Mouse (Mus musculus): ENCODE results near the gene 4930470P17Rik.

Gene 4930470P17Rik

DNA sequence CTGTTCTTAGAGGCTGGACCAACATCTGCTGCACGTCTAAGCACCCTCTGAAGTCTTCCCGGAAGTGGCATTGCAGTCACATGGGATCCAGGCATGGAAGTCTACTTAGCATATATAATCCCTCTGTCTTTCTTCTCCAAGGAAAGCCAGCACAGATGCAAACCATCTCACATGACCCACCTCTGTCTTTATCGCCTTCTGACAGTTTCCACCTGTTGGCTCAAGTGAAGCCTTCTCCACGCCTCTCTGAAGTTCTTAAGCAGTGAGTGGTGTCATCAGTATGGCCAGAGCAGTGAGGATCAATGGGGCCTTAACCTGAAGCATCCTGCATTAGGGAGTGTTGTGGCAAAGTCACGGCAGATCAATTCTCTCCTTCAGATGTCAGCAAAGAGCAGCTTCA, 23.2 kb downstream of the 4930470P17Rik start:
- DNase-seq (ENCODE audit: low spot score), result no peak

- no peak for DNase-seq (ENCODE audit: low spot score)
Observed at GRCm38 (mm10) chr2:170577502-170577901, 24.3 kb downstream of the 4930470P17Rik start.

DNA sequence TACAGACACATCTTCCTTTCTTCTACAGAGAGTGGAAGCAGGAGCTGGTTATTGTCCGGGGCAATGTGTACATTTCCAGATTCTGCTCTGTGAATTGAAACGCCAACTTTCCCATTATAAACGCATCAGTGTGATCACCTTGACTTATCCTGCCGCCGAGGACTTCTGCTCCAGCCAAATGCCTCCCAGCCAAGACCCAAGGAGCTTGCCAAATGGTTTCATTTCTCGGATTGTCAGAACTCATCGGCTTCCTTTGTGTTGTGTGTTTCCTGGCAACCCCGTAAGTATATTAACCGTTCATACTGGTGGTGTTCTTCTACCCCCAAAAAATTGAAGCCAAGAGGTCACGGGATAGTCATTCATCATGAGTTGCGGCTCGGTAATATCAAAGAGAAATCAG, 25.7 kb downstream of the 4930470P17Rik start:
- DNase-seq (ENCODE audit: low spot score), result no peak

DNA sequence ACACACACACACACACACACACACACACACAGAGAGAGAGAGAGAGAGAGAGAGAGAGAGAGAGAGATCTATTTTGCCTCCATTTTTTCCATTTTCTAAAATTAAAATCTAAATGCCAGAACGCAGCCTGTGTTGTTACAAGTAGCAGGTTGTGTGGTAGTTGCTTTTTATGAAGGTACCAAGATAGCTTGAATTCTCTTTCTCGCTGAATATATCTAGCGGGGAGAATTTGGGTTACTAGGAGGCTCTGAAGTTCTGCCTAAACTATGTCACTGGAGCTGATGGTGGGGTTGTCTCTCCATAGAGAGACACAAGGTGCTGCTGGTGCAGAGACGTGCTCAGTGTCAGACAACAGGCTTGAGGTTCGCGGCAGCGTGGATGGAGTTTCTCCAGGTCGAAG, 36.8 kb downstream of the 4930470P17Rik start:
- DNase-seq (ENCODE audit: low spot score), result no peak

GRCm38 (mm10) chr2:170563956-170564855, 37.6 kb downstream of the 4930470P17Rik start:
- DNase-seq (ENCODE audit: low spot score), result no peak

DNA sequence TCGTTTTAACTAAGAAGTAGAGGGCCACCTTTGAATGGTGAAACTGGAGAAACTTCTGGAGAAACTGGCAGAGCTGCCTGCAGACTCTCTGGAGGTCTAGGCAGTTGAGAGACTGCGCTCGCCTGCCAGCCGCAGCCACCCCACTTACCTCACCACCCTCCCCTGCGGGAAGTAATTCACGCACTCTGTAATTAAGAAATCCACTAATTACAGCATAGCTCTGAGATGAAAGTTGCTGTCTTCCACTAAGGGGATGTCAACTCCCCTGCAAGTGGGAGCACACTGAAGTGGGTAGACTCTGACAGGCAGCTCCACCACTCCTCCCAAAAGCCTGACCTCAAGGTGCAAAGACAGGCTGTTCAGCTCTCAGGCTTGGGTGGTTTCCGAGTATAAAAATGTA, 49.7 kb downstream of the 4930470P17Rik start:
- DNase-seq (ENCODE audit: low spot score), result no peak

DNA sequence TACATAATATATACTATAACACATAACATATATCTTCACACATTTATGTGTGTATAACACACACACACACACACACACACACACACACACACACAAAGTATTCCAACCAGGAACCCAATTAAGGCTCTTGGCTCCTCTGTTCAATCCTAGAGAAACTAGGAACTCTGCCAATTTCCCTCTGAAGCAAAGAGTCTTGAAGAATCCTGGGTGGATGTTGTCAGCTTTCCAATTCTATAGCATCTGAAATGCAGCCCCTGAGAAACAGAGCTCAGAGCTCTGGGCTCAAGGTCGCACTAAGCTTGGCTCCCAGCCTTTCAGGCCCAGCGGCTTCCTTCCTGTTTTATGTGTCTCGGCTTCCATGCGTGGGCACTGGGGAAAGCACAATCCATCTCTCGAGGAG, 51.6 kb downstream of the 4930470P17Rik start:
- no peak for DNase-seq (ENCODE audit: low spot score)

DNA sequence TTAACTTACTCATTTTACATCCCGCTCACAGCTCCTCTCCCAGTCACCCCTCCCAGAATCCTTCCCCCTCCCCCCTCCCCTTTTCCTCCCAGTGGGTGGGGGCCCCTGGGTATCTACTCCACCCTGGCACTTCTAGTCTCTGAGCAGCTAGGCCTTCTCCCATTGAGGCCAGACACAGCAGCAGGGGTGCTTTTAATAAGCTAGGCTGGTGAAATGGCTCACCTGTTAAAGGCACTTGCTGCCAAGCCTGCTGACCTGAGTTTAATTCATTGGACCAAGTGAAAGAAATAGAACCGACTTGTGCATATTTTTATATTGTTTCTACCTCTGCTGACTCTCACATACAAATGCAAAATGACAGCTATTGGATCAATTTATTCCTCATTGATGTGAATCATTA, 52.7 kb downstream of the 4930470P17Rik start:
- DNase-seq (ENCODE audit: low spot score), result no peak

- no peak for DNase-seq (ENCODE audit: low spot score)
Observed at GRCm38 (mm10) chr2:170548046-170548445, 53.8 kb downstream of the 4930470P17Rik start.

DNA sequence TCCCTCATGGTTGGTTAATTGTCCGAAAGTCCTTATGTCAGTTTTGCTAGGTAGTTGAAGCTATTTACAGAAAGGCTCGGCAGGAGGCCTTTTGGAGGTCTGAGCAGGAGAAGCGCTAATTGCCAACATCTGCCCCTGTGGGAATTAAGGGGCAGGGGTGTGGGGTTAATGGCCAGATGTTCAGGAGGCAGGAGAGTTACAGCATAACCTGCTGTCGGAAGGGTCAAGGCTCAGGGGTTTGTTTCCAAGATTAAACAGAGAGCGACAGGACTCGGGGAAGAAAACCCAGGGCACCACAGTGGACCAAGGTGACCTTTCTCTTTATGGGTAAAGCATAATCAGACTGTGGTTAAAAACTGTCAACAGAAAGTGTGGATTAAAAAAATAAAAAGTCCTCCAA, 54.3 kb downstream of the 4930470P17Rik start:
- DNase-seq (ENCODE audit: low spot score), result no peak

DNA sequence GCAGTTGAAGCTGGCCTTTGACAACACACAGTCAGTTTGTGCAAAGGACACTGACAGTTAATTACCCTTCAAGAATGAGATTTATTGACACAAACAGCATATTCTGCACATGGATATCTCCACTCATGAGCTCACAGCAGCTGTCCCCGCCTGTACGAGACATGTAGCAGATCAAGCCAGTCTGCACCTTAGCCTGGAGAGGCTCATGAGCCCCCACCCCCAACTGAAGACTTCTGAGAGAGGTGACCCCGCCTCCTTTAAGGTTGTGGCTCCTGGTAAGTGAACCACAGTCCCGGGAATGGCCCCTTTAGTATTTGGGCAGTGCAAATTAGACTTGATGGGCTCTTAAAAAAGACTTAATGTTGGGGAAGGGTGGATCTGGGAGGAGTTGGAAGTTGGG, 56.1 kb downstream of the 4930470P17Rik start:
- no peak for DNase-seq (ENCODE audit: low spot score)

DNA sequence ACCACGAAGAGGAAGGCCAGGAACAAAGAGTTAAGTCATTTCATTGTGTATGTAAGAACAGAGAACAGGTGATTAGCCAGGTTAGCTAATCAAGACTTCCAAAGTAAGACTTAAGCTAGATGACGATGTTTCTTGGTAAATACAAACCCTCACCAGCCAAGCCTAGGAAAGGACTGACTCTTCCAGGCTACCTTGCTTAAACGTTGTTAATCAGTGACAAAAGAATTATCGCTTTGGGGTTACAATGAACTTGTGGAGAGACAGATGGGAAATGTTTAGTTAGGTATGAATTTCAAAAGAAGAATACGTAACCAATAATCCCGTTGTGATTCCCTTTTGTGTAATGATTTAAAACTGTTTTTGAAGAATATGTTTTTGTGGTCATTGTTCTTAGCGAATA, 56.9 kb downstream of the 4930470P17Rik start:
- no peak for DNase-seq (ENCODE audit: low spot score)

DNA sequence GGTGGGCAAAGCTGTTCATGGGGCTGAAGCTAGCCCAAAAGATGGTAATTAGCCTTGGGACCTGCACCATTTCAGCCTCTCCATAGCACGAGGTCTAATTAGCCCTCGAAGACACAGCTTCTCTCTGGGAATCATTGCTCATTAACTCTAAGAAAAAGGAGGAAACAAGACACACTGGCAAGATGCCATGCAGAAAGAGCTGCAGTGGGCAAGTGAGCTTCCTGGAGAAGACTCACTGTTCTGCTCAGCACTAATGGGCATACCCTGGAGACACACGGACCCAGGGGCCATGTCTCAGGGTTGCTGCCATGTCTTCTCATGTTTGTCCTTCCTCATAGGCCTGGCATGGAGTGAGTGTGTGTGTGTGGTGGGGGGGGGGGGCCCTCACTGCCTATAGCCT, 57.7 kb downstream of the 4930470P17Rik start:
- DNase-seq (ENCODE audit: low spot score), result no peak

GRCm38 (mm10) chr2:170543625-170544024, 58.2 kb downstream of the 4930470P17Rik start:
- DNase-seq (ENCODE audit: low spot score), result no peak

DNA sequence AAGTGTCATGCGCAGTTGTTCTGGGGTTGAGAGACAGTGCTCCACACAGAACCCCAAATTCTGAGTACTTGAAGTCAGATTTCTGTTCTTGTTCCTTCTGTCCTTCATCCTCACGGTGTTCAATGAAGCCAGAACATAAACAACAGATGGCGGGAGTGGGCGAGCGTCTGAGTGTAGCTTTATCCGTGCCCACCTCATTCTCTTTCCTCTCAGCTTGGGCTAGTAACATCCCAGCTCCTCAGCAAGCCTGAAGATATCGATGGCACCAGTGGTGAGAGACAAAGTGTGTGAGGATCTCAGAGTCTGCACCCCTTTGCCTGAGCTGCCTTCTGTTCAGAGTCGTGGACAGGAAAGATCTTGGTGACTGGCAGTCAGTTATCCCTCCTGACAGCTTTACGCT, 62.6 kb downstream of the 4930470P17Rik start:
- no peak for DNase-seq (ENCODE audit: low spot score)

DNA sequence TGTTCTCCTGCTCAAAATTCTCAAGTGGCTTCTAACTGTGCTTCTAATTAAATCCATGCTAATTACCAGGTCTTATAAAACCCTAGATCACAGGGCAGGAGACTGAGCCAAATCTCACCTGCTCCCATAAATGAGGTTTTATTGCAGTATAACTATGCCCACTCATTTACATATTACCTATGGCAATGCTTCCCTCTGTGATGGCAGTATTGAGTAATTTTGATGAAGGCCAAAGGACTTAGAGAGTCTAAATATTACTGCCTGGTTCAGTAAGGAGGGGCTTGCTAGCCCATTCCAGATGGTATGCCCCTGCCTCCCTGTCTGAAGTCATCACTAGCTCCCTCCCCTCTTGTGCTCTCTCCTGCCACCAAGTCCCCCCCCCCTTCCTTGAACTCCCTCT, 66.0 kb downstream of the 4930470P17Rik start:
- no peak for DNase-seq (ENCODE audit: low spot score)

- DNase-seq (ENCODE audit: low spot score), result no peak
Observed at GRCm38 (mm10) chr2:170534803-170535174, 67.0 kb downstream of the 4930470P17Rik start.

DNA sequence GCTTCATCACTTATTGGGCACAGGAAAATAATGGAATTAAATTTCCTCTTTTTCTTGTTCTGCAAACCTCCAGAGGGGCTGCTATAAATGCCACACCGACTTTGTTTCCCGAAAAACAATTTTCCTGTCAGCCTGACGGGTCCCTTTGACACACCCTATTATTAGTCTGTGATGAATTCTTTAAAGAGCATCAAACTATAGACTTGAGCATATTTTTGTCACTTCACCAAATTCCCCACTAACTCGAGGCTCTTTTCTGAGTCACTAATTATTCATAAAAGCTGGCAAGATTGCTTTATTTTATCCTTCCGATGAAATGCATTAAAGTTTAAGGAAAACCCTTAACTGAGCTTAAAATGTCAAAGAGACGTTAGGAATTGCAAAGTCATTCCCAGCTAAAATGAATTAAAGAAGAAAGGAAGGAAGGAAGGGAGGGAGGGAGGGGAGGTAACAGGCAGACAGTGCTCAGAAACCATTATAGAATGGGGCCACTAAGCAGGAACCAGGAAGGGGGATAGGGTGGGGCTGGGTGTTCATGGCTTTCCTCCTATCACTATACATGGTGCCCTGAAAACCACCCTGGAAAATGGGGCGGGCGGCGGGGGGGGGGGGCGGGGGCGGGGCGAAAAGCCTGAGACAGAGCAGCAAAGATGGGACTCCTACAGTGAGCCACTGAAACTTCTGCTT, 67.6 kb downstream of the 4930470P17Rik start:
- DNase-seq (ENCODE audit: low spot score), result no peak

DNA sequence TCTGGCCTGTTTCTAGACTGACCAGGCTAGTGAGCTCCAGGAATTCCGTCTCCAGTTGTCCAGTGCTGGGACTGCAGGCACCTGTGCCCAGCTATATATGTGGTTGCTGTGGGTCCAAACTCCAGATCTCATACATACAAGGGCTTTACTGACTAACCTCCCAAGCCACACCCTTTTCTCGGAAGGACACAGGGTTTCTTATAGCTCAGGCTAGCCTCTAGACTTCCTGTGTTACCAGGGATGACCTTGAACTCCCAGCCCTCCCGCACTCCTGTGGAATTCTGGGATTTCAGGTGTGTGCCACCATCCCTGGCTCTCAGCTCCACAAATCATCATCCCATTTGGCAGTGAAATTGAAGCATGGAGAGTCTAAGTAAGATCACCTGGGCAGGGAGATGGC, 71.6 kb downstream of the 4930470P17Rik start:
- DNase-seq (ENCODE audit: low spot score), result no peak

DNA sequence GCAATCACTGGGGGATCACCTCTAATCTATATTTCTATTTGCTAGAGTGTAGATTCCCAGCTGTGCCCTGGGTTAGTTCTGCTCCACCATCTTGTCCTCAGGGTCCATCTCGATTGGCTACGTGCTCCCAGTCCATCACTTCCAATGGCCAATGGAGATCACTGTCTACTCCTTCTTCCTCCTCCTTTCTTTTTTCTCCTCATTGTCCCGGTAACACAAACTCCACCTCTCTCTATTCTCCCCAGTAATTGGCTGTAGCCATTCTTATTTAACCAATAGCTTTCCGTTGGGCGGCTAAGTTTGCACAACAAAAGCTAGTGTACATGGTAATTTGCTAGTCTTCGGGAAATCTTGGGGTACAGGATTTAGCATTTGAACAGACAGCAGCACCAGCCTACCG, 72.1 kb downstream of the 4930470P17Rik start:
- DNase-seq (ENCODE audit: low spot score), result no peak

Measured in T-cell, adult 2 months (primary cell).